Mouse (Mus musculus) urinary bladder, postnatal 14 days (tissue): ENCODE results near the gene Notch4.

Source experiments
- DNase-seq: peaks from one replicate; pipeline ENCODE4 v3.0.0; 2021; ENCODE audit warnings: low spot score

Notch4 gene

DNA sequence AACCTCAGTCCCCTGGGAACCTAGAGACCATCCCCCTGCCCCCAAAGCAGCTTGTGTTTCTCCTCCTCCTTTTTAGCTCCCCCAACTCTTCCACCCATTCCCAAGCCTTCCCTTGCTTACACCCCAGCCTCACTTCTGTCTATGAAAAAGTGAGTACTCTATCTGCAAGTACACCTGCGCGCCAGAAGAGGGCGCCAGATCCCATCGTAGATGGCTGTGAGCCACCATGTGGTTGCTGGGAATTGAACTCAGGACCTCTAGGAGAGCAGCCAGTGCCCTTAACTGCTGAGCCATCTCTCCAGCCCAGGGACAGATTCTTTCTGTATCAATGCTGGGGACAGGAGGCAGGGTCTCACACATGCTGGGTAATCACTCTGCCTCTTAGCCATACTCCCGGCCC lies 7.8 kb downstream of the Notch4 start:
- no peak for DNase-seq

DNA sequence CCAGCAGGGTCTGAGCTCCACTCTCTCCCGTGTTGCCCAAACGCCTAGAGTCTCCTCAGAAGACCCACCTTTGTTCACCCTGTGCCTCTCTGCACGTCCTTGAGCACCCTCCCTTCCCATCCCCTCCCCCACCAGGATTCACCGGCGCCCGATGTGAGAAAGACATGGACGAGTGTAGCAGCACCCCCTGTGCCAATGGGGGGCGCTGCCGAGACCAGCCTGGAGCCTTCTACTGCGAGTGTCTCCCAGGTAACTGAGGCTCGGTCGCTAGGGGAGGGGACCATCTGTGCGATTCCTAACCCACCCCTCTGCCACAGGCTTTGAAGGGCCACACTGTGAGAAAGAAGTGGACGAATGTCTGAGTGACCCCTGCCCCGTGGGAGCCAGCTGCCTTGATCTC lies 8.3 kb downstream of the Notch4 start:
- DNase-seq, result no peak

DNA sequence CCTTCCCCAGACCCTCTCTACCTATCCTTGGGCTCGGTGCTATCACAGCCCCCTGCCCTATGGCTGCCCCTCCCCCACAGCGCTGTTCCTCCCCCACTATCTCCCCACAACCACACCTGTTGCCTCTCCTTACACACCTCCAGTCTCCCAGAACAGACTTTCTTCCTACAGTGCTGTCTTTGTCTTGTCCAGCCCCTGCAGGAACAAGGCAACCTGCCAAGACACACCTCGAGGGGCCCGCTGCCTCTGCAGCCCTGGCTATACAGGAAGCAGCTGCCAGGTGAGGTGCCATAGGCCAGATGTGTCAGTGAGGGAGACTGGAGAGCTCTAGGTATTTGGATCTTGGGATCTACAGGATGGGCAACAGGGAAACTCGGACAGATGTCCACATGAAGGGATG lies 12.5 kb downstream of the Notch4 start:
- no peak for DNase-seq

DNA sequence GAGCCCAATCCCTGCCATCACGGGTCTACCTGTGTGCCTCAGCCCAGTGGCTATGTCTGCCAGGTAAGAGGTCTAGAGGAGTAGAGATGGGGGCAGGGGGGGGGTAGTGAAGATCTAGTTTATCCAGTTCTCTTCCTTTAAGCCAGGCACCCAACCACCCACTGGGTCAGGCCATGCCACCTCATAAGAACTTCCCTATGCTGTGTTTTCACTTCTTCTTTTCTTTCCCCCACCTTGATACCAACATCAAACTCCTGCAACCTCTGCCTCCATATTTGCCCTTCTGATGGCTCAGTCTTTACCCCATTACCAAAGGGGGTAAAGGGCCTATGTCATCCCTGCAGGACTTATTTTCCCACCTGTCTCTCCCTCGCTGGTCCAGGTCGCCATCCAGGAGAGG lies 14.0 kb downstream of the Notch4 start:
- DNase-seq, result no peak

DNA sequence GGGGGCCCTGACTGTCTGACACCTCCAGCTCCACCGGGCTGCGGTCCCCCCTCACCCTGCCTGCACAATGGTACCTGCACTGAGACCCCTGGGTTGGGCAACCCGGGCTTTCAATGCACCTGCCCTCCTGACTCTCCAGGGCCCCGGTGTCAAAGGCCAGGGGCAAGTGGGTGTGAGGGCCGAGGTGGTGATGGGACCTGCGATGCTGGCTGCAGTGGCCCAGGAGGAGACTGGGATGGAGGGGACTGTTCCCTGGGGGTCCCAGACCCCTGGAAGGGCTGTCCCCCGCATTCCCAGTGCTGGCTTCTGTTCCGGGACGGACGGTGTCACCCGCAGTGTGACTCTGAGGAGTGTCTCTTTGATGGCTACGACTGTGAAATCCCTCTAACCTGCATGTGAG lies 18.5 kb downstream of the Notch4 start:
- DNase-seq, result no peak

DNA sequence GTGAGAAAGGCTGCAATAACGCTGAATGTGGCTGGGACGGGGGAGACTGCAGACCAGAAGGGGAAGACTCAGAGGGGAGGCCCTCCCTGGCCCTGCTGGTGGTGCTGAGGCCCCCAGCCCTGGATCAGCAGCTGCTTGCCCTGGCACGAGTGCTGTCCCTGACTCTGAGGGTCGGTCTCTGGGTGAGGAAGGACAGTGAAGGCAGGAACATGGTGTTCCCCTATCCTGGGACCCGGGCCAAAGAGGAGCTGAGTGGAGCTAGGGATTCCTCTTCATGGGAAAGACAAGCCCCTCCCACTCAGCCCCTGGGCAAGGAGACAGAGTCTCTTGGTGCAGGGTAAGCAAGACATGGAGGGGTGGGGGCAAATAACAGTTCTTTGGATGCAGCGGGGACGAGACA lies 19.3 kb downstream of the Notch4 start:
- DNase-seq, result no peak

DNA sequence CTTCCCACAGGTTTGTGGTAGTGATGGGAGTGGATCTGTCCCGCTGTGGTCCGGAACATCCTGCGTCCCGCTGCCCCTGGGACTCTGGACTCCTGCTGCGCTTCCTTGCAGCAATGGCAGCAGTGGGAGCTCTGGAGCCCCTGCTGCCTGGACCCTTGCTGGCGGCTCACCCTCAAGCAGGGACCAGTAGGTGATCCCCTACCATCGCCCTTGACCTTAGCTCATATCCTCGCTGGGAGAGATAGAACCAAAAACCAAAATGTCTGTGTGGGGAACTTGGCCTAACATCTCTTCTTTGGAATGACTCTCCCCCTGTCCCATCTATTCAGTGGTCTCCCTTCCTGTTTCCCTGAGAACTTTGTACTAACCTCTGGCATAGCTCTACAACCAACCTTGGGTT lies 19.8 kb downstream of the Notch4 start:
- DNase-seq, result no peak

DNA sequence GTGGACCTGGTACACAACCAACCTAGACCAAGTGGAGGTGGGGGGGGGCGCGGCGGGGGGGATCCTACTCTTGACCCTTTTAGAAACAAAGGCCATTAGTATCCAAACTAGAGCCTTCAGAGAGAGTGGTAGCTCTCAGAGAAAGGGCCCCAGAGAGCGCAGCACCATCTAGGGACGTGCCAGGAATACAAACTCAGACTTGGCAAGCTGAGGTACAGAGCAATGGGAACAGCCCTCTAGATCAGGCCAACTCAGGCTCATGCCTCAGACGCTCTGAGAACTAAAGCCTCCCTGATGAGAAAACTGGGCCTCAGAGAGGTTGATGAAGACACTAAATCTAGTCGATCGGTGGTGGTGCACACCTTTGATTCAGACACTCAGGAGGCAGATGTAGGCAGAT lies 21.1 kb downstream of the Notch4 start:
- DNase-seq, result no peak

DNA sequence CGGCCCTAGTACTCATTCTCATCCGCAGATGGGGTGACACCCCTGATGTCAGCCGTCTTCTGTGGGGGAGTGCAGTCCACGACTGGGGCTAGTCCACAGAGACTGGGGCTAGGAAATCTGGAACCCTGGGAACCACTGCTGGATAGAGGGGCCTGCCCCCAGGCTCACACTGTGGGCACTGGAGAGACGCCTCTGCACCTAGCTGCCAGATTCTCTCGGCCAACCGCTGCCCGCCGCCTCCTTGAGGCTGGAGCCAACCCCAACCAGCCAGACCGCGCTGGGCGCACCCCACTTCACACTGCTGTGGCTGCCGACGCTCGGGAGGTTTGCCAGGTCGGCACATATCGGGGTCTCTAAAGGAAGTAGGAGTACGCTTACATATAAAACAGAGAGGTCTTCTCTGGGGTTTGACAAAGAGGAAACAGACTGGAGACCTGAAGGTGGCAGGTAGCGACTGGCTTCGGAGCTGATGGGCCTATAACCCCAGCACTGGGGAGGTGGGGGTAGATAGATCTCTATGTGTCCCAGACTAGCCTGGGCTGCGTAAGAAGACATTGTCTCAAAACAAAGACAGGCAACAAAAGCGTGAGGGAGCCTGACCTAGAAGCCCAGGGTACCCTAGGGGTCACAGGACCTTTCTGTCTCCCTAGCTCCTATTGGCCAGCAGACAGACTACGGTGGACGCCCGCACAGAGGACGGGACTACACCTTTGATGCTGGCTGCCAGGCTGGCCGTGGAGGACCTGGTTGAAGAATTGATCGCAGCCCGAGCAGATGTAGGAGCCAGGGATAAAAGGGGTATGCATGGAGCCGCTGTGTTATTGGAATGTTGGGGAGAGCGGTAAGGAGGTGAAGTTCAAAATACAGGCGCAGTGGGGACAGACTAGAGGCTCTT lies 22.1 kb downstream of the Notch4 start:
- DNase-seq, result no peak

DNA sequence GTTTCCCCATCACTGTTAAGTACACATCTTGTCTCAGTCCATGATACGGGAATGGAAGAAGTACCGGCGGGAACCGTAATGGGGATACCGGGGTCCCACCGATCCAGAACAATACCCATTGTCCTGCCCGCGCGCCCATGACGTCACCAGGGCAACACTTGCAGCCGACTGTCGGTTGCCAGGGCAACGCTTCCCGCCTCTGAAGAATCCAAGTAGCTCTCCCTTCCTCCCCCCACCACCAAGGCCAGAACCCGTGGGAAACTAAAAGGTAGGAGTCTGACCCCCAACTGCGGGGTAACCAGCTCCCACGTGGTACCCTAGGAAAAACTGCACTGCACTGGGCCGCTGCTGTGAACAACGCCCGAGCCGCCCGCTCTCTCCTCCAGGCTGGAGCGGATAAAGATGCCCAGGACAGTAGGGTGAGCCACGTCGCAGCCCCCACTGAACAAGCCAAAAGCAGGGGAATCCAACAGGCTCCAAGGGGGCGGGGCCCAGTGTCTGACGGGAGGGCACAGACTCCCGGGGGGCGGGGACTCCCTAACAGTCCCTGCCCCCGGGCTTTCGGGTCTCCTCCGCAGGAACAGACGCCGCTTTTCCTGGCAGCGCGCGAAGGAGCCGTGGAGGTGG lies 22.8 kb downstream of the Notch4 start:
- DNase-seq, result peak; percentile 90

DNA sequence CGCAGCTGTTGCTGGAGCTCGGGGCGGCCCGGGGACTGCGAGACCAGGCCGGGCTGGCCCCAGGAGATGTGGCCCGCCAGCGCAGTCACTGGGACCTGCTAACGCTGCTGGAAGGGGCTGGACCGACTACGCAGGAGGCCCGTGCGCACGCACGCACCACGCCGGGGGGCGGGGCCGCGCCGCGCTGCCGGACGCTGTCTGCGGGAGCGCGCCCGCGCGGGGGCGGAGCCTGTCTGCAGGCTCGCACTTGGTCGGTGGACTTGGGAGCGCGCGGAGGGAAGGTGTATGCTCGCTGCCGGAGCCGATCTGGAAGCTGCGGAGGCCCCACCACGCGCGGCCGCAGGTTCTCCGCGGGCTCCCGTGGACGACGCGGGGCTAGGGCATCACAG lies 23.3 kb downstream of the Notch4 start:
- DNase-seq, result peak; percentile 96

DNA sequence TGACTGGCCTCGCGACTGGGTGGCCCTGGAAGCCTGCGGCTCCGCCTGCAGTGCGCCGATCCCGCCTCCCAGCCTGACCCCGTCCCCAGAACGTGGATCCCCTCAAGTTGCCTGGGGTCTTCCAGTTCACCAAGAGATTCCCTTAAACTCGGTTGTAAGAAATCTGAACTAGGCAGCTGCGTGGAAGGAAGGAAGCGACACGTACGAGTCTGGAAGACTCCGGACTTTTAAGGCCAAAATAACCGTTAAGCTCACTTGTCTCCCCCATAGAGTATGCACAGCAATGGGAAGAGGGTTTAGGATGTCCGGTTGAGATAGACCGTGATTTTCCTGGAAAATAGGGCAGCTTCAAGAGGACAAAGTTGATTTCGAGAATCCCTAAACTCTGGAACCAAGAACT lies 23.7 kb downstream of the Notch4 start:
- no peak for DNase-seq

DNA sequence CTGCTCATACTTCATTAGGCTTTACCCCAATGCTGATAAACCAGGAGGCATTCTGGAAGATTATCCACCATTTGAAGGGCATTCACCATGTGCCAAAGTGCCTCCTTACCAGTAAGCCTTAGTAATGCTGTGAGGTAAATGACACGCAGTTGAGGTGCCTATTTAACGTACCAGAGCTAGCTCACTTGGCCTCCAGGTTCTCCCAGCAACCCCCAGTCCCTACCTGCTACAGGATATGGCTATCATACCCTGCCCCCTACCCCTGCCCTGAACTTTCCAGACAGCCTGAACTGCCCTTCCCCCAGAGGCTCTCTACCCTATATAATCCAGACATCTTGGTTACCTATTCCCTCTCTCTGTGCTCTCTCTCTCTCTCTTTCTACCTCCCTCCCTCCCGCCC lies 24.7 kb downstream of the Notch4 start:
- DNase-seq, result no peak

DNA sequence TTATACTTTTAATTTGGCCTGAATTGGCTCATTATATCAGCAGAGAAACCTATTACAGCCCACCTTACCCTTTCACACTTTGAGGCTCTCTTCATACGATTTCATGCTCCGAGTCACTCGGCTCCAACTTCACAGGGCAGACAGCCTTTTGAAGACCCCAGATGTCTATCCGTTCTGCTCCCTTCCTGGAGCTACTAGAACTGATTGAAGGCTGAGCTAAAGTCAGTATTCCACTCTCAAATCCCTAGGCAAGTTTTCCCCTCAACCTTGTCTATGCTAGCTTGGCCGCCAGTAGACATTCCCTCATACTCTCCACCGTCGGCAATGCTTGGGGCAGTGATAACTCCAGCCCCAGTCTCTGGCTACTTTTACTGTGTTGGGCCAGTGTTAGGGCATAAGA lies 25.1 kb downstream of the Notch4 start:
- DNase-seq, result no peak

DNA sequence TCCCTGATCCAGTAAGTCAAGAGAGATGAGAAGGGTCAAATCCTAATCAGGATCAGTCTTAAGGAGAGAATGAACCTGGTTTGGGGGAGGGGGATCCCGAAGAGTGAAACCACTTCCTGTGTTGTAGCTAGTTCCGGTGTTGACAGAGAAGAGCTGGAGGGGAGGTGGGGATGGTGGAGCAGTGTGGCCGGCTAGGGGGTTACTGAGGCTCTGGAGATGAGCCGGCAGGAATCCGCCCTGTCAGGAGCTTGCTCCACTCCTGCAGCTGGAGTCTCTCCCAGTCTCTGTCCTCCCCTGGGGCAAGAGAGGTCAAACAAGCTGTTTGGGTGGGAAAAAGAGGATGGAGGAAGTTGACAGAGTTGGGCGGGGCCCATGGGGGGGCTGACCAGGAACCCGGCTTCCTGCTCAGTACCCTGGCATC lies 25.6 kb downstream of the Notch4 start, which contains the start of gene Gpsm3:
TSS of gene Gpsm3 (plus strand) at position 126 of the 421 bp plus-strand sequence.
- peak; percentile 65 for DNase-seq

DNA sequence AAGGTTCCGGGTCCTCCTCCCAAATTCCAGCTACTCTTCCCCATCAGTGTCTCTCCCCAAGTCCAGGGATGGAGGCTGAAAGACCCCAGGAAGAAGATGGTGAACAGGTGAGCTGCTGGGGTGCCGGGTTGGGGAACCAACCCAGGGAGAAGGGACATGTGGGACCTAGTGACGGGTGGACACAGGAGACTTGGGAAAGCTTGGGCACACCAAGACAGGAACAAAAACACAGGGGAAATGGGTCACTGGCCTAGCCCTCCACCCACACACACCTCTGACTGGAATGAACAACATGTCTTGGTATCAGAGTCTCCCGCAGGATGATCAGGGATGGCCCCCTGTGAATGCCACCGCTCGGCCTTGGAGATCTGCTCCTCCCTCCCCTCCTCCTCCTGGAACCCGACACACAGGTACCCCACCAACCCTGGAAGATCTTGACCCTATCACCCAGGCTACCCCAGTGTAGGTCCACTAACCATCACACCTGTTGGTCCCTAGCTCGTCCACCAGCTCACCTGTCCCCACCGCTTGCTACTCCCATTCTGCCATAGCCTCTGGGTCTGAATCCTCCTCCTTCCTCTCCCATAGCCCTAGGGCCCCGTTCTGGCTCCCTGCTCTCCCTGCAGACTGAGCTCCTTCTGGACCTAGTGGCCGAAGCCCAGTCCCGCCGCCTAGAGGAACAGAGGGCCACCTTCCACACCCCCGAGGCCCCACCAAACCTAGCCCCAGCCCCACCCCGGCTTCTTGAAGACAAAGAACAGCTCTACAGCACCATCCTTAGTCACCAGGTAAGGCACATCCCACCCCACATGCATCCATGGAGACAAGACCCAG lies 26.3 kb downstream of the Notch4 start:
- DNase-seq, result no peak

DNA sequence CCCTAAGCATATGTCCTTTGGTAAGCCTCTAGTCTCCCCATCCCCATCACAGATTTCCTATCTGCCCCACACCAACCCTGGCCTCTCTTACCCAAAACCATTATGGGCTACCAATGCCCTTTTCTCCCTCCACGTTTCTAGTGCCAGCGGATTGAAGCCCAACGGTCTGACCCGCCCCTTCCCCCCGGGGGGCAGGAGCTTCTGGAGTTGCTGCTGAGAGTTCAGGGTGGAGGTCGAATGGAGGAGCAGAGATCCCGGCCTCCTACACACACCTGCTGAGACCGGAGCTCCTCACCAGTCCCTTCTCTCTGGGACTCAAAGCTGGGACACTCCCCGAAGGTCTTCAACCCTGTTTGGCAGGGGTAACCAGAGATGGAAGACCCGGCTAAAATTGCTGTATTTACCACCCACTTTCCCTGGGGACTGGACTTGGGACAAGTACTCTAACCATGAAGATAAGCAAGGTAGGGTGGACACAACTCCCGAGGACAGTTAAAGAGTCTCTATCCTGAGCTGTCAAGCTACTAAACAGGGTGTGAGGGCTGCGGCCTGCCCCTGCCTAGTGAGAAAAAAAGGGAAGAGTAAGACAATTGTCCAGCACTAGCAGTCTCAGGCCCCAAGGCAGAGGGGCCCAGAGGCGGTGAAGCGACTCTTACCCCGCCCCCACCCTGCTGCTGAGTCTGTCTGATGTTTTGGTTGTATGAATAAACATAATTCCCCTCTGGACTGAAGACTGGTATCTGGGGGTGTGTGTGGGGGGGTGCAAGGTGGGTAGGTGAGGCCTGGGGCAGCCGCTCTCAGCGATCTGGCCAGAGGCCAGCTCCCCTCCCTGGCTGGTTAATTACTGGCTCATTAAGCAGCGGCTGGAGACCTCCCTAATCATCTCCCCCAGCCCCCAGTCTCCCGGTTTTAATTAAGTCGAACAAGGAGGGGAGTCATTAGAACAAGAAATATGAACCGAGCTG lies 27.2 kb downstream of the Notch4 start, which contains the start of gene Pbx2:
TSS of gene Pbx2 (plus strand) at position 238 of the 965 bp plus-strand sequence.
- no peak for DNase-seq

DNA sequence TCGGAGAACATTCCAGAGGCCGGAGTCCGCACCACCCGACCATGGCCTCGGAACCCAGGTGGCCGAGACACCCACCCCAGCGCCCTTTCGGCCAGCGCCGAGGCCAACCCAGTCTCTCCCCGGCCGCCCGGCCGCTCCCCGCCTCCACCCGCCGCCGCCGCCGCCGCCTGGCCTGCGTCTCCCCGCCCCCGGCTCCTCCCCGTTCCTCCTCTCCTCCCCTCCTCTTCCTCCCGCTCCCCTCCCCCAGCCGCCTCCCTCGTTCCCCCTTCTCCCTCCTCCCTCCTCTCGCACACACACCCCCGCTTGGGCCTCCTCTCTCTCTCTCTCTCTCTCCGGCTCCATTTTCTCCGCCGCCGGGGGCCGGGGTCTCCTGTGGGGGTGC lies 27.9 kb downstream of the Notch4 start:
- DNase-seq, result peak; percentile 95

DNA sequence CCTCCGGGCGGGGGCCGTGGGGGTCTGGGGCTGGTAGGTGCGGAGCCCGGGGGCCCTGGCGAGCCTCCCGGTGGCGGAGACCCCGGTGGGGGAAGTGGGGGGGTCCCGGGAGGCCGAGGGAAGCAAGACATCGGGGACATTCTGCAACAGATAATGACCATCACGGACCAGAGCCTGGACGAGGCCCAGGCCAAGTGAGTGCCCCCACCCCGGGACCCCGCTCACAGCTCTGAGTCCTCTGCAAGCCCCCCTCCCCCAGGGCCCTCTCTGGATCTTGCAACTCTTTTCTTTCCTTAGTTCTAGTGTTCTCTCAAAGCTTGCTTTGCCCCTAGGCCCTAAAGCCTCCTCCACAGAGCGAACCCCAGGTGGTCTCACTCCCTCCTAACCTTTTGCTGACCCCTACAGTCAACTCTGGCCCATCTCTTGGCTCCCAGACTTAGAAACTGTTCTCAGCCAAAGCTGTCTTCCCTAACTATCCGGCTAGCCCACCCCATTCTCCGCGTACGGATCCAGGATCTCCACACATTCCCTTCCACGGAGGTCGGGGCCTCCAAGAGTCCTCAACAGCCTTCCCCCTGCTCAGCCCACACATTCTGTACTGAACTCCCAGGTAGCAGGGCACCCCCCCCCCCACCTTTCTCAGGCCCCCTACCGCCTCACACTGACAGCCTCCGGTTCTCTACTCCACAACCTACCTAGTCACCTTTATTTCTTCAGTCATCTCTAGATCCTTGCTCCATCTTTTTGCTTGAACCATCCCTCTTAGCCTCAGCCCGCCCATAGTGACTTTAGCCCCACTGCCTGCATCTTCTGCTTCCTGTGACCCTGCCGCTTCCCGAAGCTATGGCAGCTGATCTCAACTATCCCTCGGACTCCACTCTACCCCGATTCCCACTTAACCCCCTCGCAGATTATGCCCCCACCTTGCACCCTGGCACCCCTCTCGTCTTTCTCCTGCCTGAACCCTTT lies 28.8 kb downstream of the Notch4 start:
- peak; percentile 46 for DNase-seq
